Mouse (Mus musculus) midbrain, postnatal 0 days (tissue): ENCODE measurements around the gene Dner. TPM values are rescaled to one million over a fixed set of nuclear protein-coding genes. Genes with fewer than 3 reads are reported as not detected.
A peak's percentile ranks its signal among the peaks of the same experiment; 100 is the strongest.

ENCODE experiments used
- ATAC-seq: fragments of 200-750 bp; cut with Nextera tagmentation; 2 replicates; pipeline ENCODE4 v1.8.0; 2017; ENCODE audit warnings: moderate number of reproducible peaks, mild to moderate bottlenecking, moderate TSS enrichment, moderate library complexity; ENCODE audit not compliant: low FRiP score
- DNase-seq: peaks from one replicate; pipeline ENCODE4 v3.0.0-alpha.2; 2015; ENCODE audit warnings: low spot score
- H3K27ac ChIP-seq: fragments of 300-500 bp; sonication (generic); 2 replicates; pipeline ENCODE4 v1.5.1; 2014; ENCODE audit warnings: low read depth, mild to moderate bottlenecking, low read length, mixed read lengths
- H3K27me3 ChIP-seq: fragments of 300-500 bp; sonication (generic); 2 replicates; pipeline ENCODE4 v1.6.1; 2014; ENCODE audit warnings: low read length, control low read depth, mixed read lengths; ENCODE audit not compliant: insufficient read depth
- H3K36me3 ChIP-seq: fragments of 300-500 bp; sonication (generic); 2 replicates; pipeline ENCODE4 v1.6.1; 2014; ENCODE audit warnings: low read length, control low read depth, mixed read lengths; ENCODE audit not compliant: insufficient read depth
- H3K4me1 ChIP-seq: fragments of 300-500 bp; sonication (generic); 2 replicates; pipeline ENCODE4 v1.6.1; 2014; ENCODE audit warnings: mild to moderate bottlenecking, control low read depth, antibody characterized with exemption, low read length, mixed read lengths; ENCODE audit not compliant: insufficient read depth
- H3K4me2 ChIP-seq: fragments of 300-500 bp; sonication (generic); 2 replicates; pipeline ENCODE4 v1.6.1; 2014; ENCODE audit warnings: low read depth, mild to moderate bottlenecking, low read length, mixed read lengths; ENCODE audit not compliant: poor library complexity, severe bottlenecking
- H3K4me3 ChIP-seq: fragments of 300-500 bp; sonication (generic); 2 replicates; pipeline ENCODE4 v1.5.1; 2014; ENCODE audit warnings: low read depth, mild to moderate bottlenecking, low read length, moderate library complexity
- H3K9ac ChIP-seq: fragments of 300-500 bp; sonication (generic); replicated peaks from 2 replicates; pipeline ENCODE4 v1.6.1; 2014; ENCODE audit warnings: mild to moderate bottlenecking, low read length, moderate library complexity, mixed read lengths; ENCODE audit not compliant: poor library complexity, severe bottlenecking
- H3K9me3 ChIP-seq: fragments of 300-500 bp; sonication (generic); 2 replicates; pipeline ENCODE4 v1.6.1; 2016; ENCODE audit warnings: low read length, control low read depth
- CTCF ChIP-seq: IDR thresholded peaks from 2 replicates; pipeline ENCODE4 v1.5.1; 2016; ENCODE audit warnings: antibody characterized with exemption, mild to moderate bottlenecking
- WGBS: fragments of 180-500 bp; shearing (Covaris S2); extraction: QIAGEN DNeasy Blood & Tissue Kit; methylation state at CpG from one replicate; pipeline ENCODE4 v1.1.7; 2014; 5-methylcytosine and 5-hydroxymethylcytosine counted together
- polyA plus RNA-seq: library from polyadenylated mRNA; unstranded; fragments of >200 nt; fragmentation: Nextera tagmentation; extraction: Ambion mirVana; gene quantifications from 2 replicates; pipeline ENCODE4 v1.2.1, GENCODE M21; 2015
- total RNA-seq: library from RNA; depleted of rRNA; stranded (reverse); fragments of >200 nt; gene quantifications from 2 replicates; pipeline ENCODE4 v1.2.3, GENCODE M21; 2014

The Dner gene
- total and polyA plus RNA-seq, 2 experiments from 2014 or later: 321 to 323 TPM

DNA sequence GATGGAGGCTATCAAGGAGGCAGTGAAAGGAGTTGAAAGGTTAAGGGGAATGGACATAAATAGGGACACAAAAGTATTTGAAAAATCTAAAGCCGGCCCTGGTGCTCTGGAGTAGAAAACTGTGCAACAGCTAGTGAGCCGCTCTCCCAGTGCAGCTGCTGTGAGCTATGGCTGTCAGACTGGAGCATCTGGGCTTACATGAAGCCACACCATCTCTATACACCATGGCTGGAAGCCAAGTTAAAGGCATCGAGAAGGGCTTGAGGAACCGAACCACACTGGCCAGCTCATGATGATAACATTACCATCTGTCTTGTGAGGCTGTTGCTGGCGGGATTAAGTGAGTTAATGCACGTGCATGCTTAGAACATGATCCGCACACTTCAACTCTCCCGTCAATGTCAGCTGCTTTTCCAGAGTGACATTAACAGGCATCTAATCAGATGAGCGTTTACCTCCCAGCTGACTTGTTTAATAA lies 278.2 kb downstream of the Dner start:
- Histone ChIP-seq H3K4me1 (no peaks in the 10 kb centered on the region), H3K36me3 (no peaks in the 10 kb centered on the region), H3K27ac (no peak overlapping the region), H3K9me3 (no peaks in the 10 kb centered on the region), H3K9ac (no peak overlapping the region), H3K4me2 (no peak overlapping the region), H3K27me3 (no peaks in the 10 kb centered on the region), H3K4me3 (no peak overlapping the region)
- 51% methylated on average over 9 of the region's 9 CpGs for WGBS
- TF ChIP-seq CTCF: no peak
- ATAC-seq (no peak), DNase-seq (peak; percentile 36)

DNA sequence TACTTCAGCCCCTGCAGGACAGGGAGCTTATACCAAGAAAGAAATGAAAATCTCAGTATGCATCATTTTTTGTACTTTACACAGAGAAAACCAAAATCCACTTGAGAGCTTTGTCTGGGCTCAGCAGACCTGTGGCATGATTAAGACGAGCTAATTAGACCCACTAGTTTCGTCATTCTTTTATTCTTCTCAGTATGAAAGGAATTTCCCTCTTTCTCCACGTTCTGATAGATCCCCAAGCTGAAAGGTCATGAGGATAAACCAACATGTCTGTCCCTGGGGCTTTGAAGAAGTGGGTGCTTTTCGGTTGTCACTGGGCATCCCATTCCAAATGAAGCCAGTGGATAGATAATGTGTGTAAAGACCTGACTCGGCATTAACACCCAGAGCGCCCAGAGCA lies 278.7 kb downstream of the Dner start:
- WGBS: 41% methylated on average over 6 of the region's 6 CpGs
- ATAC-seq: no peak
- Histone ChIP-seq H3K27ac (no peak overlapping the region), H3K9ac (no peak overlapping the region), H3K9me3 (no peaks in the 10 kb centered on the region), H3K4me3 (no peak overlapping the region), H3K4me1 (no peaks in the 10 kb centered on the region), H3K4me2 (no peak overlapping the region), H3K36me3 (no peaks in the 10 kb centered on the region), H3K27me3 (no peaks in the 10 kb centered on the region)
- no peak for TF ChIP-seq CTCF
- DNase-seq: no peak

DNA sequence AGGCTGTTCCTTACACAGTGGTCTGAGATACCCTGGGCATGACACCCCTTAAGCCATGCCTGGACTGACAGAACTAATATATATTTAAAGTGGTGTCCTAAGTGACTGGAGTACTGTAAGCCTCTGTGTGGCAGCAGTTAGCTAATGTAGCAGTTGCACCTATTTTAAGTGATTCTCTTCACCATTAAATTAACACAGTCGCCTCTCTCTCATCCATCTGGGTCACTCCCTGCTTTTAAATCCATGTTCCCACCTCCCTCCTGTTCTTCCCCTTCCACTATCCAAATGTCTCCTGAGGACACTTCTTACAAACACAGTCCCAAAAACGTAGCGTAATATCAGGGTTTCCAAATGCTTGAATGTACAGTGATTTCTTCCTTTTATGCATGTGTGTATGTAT lies 281.6 kb downstream of the Dner start:
- H3K4me1 ChIP-seq: no peaks in the 10 kb centered on the region
- H3K4me3 ChIP-seq: no peak overlapping the region
- H3K9ac ChIP-seq: no peak overlapping the region
- H3K4me2 ChIP-seq: no peak overlapping the region
- H3K27ac ChIP-seq: no peak overlapping the region
- ATAC-seq (no peak), DNase-seq (no peak)
- no peaks in the 10 kb centered on the region for H3K27me3 ChIP-seq
- TF ChIP-seq CTCF: no peak
- 87% methylated on average over 3 of the region's 3 CpGs for WGBS
- H3K9me3 ChIP-seq: no peaks in the 10 kb centered on the region
- no peaks in the 10 kb centered on the region for H3K36me3 ChIP-seq

DNA sequence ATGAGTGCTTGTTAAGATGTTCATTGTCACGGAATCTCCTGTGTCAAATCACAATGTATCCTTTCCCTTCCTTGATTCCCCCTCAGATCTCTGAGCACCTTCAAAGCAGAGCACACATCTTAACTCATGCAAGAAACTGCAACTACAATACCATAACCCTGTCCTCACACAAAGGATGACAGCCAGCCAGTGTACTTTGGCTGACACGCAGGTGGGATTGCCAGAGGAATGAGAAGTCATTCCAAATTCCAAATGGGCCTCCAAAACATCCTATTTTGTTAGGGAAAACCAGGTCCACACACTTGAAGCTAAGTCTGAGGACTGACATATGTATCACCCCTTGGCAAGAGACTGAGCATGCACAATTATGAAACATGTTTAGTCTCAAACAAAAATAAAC lies 286.5 kb downstream of the Dner start:
- no peak for TF ChIP-seq CTCF
- Histone ChIP-seq H3K4me3 (no peak overlapping the region), H3K27ac (no peak overlapping the region), H3K36me3 (no peaks in the 10 kb centered on the region), H3K27me3 (no peaks in the 10 kb centered on the region), H3K4me1 (no peaks in the 10 kb centered on the region), H3K4me2 (no peak overlapping the region), H3K9ac (no peak overlapping the region), H3K9me3 (no peaks in the 10 kb centered on the region)
- 68% methylated on average over 2 of the region's 2 CpGs for WGBS
- no peak for DNase-seq
- no peak for ATAC-seq

DNA sequence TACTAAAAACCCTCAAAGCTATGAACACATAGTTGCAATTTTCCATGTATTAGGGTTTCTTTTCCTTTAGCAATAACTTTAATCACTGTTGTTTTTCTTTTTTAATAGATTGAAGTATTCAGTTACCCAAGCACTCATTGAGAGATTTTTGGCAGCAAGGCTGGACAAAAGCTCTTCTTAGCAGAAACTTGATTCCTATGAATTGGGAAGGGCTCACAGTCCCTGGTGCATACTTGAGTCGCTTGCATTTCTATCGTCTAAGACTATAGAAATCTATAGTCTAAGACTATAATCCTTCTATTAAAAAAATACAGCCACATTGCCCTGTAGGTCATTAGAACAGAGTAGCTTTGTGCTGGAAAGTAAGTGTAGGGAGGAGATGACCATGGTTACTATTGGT lies 287.1 kb downstream of the Dner start:
- no peaks in the 10 kb centered on the region for H3K36me3 ChIP-seq
- H3K4me2 ChIP-seq: no peak overlapping the region
- no peak for DNase-seq
- no peak overlapping the region for H3K9ac ChIP-seq
- no peaks in the 10 kb centered on the region for H3K9me3 ChIP-seq
- ATAC-seq: no peak
- TF ChIP-seq CTCF: no peak
- no peak overlapping the region for H3K27ac ChIP-seq
- H3K27me3 ChIP-seq: no peaks in the 10 kb centered on the region
- no peak overlapping the region for H3K4me3 ChIP-seq
- no peaks in the 10 kb centered on the region for H3K4me1 ChIP-seq
- 74% methylated on average over 2 of the region's 2 CpGs for WGBS

DNA sequence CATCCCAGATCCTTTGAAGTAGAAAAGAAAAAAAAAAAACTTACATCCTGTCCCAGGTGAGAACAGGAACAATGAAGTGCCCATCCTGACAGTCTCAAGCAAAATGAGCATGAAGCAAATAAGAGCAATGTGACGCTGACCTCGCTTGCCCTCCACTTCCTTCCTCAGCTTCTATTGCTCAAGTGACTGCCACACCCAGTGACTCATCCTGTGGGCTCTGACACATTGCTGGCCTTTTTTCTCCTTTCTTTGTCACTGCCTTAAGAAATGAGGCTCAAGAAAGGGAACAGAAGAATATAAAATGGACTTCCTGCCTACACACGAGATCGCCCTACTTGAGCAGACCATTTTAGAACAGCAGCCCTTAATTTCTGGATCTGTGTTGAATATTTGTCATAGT lies 289.1 kb downstream of the Dner start:
- Histone ChIP-seq H3K4me1 (no peaks in the 10 kb centered on the region), H3K4me3 (no peak overlapping the region), H3K9me3 (no peaks in the 10 kb centered on the region), H3K27me3 (no peaks in the 10 kb centered on the region), H3K4me2 (no peak overlapping the region), H3K27ac (no peak overlapping the region), H3K9ac (no peak overlapping the region), H3K36me3 (no peaks in the 10 kb centered on the region)
- 88% methylated on average over 4 of the region's 4 CpGs for WGBS
- DNase-seq (no peak), ATAC-seq (no peak)
- TF ChIP-seq CTCF: no peak
